Mouse (Mus musculus) heart, adult 9 months (tissue): ENCODE results near the gene Armh2.
"Not testable (repeated sequence)": the region's sequence is repeated elsewhere in the genome, so short reads cannot be mapped to it uniquely, and the experiment has no call there.

Source experiments
- DNase-seq, 2 experiments: peaks; one replicate each; pipeline ENCODE4 v3.0.0; 2022; ENCODE audit warnings: low spot score in 2 of 2

Armh2 gene

DNA sequence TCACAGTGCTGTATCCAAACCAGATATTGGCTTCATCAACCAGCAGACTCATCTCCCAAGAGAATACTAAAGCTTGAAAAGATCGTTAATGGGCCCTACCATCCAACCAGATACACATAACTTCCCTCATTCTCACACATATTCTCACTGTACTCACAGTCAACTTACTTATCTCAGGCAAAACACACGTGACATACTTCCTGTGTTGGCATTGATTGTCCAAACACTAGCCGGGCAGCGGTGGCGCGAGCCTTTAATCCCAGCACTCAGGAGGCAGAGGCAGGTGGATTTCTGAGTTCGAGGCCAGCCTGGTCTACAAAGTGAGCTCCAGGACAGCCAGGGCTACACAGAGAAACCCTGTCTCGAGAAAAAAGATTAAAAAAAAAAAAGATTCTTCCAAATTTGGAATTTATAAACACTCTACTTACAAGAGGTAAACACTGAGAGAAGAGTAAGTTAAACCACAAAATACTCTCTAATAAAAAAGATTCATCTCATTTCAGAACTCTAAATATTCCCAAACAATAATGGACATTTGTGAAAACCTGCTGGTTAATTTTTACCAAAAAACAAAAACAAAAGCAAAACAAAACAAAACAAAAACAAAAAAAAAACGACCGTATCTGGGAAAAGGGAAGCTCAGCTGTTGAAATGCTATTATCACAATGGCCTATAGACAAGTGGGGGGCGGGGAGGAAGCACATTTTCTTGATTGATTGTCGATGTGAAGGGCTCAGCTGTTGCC lies 17.0 kb downstream of the Armh2 start:
- no peak for DNase-seq

DNA sequence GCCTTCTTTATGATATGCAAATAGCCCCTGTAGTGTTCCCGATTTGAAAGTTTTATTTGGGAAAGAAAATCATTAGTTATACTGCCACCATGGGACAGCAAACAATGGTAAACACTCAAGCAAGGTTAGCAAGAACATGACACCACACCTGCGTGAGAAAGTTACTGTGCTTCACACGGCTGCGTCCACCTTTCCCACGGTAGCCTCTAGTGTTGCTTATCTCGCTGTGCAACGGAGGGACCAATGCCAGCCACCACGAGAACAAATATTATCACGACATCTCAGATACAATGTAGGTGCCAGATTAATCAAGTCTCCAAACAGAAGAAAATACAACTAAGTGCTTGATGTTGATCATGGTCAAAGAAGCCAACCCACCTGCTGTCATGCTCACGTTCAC lies 18.4 kb downstream of the Armh2 start:
- no peak for DNase-seq

DNA sequence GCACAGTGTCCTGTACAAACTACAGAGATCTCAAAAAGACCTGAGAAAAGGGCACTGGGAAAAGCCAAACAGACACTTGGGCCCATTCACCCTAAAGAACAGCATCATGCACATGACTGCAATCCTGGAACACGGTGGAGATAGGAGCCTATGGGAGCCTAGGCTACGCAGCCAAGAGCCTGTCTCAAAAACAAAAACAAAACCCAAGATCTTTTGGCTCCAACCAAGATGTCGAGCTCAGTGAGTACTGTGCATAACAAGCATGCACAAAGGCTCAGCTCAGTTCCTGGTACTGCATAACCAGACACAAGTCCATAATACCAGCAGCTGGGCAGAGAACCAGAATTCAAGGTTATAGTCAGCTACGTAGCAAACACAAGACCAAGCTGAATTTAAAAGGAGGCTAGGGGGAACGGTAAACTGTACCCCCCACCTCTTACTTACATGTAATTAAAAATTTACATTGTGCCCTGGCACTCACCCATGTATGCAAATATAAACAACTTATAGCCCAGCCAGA lies 19.4 kb downstream of the Armh2 start:
- DNase-seq, result peak; percentile 9 to 31

DNA sequence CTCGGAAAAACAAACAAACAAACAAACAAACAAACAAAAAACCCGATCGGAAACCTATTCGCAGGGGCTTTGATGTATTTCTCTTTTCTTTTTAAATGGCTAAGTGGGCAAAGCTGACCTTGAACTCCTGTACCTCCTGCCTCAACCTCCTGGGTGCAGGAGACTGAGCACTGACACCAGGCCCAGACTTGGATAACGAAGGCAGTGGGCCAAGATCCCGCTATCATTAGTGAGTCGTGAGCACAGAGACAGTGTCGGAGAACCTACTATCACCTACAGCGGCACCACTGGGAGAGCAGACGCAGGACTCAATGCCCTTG lies 20.0 kb downstream of the Armh2 start:
- DNase-seq, result no peak

DNA sequence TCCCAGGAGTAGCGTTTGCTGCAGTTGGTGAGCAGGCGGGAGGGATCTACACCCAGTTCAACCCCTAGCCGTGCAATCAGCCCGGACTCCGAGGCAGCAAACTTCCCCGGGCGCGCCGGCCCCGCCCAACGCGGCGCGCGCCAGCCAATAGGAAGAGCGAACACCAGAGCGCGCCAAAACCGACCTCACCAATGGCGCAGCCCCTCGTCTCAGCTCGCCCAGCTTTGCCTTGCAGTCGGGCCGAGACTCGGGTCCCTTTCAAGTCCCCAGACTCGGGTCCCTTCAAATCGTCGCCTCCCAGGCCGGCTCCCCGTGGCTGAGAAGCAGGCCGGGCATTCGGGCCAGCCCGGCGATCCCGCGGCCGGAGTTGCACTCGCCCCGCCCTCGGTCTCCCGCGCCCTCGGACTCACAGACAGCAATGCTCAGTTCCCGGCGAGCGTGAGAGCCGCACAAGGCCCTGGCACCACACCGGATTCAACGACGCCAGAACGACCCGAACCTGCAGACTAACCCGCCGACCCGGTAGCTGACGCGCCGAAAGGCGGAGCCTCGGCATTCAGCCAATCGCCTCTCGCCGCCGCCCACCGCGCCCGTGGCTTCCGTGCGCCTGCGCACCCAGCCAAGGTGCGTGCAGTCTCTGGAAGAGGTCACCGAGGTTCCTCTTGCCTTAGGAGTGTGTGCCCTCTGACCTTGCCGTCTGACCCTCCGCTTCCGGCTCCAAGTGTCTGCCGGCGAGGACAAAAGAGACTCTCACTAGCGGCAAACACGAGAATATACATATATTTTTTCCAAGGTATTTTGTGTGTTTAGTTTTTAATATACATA lies 20.6 kb downstream of the Armh2 start, which contains the start of gene Gmnn:
Gene Gmnn (minus strand): TSS at position 521 of the 825 bp plus-strand sequence.
- peak; percentile 86 to 89 for DNase-seq

DNA sequence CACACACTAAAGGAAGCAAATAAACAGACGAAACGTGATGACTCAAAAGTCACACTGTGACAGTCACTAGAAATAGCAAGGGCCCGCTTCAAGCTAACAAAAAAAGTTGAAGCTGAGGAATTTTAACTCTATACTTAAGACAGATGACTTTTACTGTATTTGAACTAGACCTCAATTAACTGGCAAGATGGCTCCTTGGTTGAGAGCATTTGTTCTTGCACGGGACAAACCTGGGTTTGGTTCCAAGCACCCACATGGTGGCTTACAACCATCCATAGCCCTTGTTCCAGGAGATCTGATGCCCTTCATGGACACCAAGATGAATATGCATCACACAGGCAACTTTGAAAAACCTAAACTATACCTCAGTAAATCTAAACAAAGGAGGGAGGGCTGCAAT lies 21.2 kb downstream of the Armh2 start:
- no peak for DNase-seq

DNA sequence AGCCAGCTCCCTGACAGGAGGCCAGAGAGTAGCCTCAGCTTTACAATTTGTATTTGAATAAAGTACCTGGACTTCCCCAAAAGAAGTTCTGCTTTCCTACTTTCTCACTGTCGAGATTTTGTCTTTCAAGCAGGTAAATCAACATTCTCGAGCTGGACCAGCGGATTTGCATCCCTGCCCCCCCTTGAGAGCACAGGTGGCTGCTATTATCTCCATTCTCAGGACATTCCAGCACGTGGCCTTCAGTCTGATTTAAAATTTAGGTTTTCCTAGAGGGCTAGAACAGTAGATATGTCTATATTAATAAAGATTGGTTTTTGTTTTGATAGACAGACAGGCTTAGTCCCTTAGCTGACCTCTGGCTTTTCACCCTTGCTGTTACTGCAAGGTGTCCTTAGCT lies 26.8 kb downstream of the Armh2 start:
- not testable (repeated sequence) for DNase-seq

DNA sequence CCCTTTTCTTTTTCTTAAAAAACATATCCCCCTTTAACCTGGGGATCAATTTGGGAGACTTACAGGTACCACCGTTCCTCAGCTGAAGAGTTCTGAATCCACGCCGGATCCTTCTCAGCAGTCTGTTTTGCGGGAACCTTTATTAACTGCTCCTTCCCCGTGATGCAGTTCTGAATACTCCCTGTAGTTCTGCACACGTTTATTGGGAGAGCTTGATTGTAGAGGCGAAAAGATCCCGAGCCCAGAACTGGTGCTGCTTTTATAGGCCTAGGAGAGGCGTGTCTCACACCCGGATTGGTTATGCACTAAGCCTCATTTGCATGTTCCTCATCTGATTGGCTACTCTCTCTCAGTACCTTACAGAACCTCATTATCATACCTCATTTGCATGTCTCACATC lies 30.4 kb downstream of the Armh2 start:
- DNase-seq, result not testable (repeated sequence)

DNA sequence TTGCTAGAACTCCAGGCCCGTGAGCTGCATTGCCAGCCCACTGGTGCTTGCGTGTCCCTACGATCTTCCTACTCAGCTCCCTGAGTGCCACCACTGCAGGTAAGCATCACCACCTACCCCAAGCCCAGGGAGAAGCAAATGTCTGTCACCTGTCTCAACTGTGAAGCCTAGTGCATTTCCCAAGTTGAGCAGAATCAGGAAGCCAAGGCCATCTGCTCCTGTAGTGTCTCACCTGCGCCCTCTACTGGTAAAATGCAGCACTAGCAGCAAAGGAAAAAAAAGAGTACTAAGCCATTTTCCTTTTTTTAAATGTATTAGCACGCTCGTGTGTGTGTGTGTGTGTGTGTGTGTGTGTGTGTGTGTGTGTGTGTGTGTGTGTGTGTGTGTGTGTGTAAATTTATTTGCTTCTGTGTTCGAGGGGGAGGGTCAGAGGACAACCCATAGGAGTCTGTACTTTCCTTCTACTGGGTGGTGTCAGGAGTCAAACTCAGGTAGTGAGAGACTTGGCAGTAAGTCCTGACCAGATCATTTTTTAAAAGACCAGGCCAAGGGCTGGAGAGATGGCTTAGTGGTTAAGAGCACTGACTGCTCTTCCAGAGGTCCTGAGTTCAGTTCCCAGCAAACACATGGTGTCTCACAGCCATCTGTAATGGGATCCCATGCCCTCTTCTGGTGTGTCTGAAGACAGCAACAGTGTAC lies 35.3 kb downstream of the Armh2 start:
- peak; percentile 33 to 47 for DNase-seq

DNA sequence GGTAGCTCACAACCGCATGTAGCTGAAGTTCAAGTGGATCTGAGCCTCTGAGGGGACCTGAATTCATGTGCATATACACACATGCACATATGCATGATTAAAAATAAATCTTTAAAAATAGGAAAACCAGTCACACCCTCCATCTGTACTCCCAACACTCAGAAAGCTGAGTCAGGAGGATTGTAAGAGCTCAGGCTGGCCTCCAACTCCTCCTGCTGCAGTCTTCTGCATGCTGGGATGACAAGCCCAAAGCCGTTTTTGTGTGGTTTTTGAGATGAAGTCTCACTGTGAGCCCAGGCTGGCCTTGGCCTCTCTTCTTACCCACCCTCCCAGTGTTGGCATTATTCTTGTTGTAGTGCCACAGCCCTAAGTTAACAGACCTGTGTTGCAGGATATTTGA lies 37.0 kb downstream of the Armh2 start:
- DNase-seq, result no peak

DNA sequence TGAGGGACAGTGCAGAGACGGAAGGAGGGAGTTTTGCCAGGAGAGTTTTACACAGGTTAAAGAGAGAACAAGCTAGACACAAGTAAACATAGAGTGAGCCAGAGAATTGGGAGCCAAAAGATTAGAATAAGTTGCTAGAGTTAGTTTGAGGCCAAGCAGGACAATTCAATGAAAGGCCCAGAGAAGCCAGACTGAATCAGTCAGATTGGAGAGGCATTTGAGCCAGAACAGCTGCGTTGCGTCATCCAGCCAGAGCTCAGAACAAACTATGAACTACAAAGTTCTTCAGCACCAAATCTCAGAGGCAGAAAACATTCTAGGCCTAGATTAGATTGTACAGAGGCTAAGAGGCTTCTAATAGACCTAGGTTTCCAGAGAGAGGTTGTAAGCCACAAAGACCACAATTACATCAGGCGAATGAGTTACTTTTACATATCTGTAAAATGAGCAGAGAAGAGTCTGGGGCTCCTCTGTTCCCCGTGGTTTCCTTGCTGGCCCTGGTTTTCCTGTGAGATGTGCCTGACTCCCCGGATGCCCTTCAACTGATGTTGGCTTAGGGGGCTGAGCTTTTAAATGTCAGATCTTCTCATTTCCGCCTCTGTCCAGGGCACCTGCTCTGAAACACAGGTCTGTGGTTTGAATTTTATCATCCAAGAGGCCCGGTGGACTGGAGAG lies 37.8 kb downstream of the Armh2 start:
- DNase-seq, result no peak

DNA sequence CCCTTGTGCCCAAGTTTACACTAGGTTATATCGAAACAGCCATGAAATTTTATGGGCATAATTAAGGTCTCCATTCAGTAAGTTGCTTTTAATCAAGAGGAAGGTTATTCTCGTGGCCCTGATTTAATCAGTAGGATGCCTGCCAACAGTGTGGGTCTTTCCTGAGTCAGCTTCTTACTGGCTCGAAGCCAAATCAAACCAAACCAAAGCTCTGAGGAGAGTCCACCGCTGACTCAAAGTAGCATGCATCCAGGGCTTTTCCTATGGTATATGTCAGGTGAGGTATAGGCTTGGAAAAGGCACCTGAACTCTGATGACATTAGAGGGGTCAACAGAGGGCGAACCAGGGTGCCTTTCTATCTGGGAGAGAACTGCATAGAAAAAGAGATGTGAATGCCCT lies 40.9 kb downstream of the Armh2 start:
- no peak for DNase-seq

DNA sequence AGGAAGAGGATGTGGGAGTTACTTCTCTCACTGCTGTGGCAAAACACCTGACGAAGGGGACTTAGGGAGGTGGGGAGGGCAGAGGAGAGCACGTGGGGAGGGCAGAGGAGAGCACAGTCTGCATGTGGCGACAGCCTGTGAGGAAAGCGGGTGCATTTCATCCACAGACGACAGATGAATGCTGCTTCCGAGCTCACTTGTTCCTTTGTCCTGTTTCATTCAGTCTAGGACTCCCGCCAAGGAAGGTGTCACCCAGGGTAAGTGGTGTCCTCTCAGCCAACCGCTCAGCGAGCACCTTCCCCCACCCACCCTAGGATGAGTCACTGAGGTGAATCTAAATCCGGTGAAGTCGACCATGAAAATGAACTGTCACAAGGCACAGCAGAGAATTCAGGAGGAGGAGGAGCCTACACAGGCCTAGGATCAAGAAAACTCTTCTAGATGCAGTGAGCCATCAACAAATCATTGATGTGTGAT lies 45.0 kb downstream of the Armh2 start:
- DNase-seq, result peak; percentile 33 to 39

DNA sequence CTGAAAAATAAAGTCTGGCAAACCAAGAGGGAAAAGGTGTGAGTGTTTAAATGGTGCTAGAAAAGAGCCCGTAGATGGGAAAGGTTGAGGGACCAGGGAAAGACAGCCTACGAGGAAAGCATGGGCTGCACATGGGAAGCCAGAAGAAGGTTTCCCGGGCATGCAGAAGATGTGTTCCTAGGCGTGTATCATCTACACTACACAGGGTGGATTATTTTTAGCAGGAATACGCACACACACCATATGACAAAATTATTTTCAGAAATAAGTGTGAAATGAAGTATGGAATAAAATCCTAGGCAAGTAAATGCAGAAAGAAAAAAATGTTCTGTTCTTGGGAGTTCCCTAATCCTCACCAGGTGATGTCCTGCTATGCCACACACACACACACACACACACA lies 46.4 kb downstream of the Armh2 start:
- DNase-seq, result no peak

DNA sequence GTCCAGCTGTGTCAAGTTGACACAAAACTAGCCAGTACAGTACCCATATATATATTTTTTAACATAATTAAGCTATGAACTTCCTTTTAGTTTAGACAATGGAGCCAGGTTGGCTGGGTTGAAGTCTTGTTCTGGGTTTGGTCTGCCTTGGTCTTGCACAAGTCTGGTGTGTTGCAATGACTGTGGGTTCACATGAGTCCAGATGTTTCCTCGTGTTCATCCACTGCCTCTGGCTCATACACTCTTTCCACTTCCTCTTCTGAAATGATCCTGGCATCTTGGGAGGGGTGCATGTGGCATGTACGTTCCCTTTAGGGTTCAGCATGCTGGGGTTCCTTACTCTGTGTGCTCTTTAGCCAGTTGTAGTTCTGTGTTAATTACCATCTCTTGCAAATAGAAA lies 50.3 kb downstream of the Armh2 start:
- peak; percentile 72 to 80 for DNase-seq

DNA sequence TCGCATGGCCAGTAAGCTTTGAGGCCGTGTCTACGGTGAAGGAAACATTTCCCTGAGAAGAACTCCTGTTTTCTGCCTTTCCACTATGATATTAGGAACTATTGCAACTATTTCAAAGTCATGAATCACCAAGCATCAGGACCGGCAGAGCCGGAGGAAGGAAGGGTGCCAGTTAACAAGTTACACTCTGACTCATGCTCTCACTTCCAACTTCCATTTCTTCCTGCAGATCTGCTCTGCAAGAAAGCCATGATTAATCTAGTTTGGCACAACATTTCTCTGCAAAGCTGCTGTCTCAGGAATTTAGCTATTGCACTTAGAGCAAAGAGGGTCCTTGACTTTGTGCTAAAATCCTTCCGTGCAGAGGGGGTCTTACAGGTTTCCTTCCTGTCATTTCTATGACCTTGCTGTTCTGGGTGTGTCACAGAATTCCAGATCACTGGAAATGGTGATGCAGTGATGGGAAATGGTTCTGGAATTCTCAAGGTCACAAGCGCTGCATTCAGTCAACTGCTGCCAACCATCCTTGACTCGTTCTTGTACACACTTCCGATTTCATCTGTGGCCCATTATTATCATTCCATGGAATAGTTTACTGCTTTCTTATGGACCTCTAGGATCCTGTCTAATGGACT lies 51.5 kb downstream of the Armh2 start:
- DNase-seq, result peak; percentile 39 to 49
